Mouse (Mus musculus): ENCODE results near the gene Ccdc159. TPM values are rescaled to one million over a fixed set of nuclear protein-coding genes. Genes with fewer than 3 reads are reported as not detected.

The Ccdc159 gene
- total and polyA plus RNA-seq, 2 experiments from 2014 or later = 5.2 to 6.6 TPM

DNA sequence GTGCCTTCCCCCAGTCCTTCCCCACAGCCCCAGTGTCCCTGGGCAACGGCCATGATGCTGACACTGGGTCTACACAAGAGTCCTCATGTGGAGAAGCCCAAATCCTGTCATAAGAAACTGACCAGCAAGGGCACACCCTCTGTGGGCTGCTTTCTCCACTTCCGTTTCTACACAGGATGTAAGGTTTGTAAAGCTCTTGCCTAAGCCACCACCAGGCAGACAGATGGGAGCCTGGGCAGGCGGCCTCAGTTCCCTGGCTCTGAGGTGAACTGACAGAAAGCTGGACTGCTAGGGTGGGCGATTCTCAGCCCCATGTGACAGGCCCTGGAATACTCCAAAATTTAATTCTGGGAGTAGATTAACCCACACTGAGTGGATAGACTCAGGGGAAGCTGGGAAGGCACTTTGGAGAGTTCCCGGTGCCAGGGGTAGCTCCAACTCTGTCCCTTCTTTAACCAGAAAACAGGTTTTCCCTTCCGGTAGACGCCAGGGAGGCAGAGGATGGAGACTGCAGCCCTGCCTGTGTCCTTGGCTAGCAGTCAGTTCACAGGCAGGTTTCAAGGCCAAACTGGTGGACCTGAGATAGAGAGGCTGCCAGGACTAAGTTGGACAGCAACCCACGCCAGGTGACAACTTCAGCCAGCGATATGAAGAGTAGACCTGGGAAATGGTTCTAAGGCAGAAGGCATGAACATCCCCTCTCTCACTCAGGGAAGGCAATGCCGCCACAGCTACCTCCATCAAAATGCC, 17.6 kb upstream of the Ccdc159 start:
- no peak for DNase-seq (ENCODE audit: low spot score)
- 81% methylated on average over 10 of the region's 10 CpGs for WGBS
- H3K4me3 ChIP-seq (ENCODE audit: low read depth, low read length) = no peak overlapping the region
- H3K27me3 ChIP-seq (ENCODE audit: insufficient read depth, low read length) = no peaks in the 10 kb centered on the region
- no peak overlapping the region for H3K27ac ChIP-seq (ENCODE audit: low read depth, low read length)
- no peaks in the 10 kb centered on the region for H3K4me1 ChIP-seq (ENCODE audit: insufficient read depth, low read length)
- H3K9me3 ChIP-seq (ENCODE audit: low read length) = no peaks in the 10 kb centered on the region
- no peak overlapping the region for H3K9ac ChIP-seq (replicated peaks; ENCODE audit: low read length, poor library complexity, severe bottlenecking)
- H3K36me3 ChIP-seq (ENCODE audit: insufficient read depth, low read length) = peaks cover 20% of the 10 kb centered on the region
- TF ChIP-seq CTCF (IDR thresholded peaks at IDR 0.05) = no peak
- H3K4me2 ChIP-seq (ENCODE audit: low read depth, low read length, poor library complexity, severe bottlenecking) = no peak overlapping the region
- no peak for ATAC-seq (ENCODE audit: low FRiP score)

- TF ChIP-seq CTCF (IDR thresholded peaks at IDR 0.05) = no peak
- Histone ChIP-seq H3K9ac (replicated peaks; ENCODE audit: low read length, poor library complexity, severe bottlenecking) (peak overlapping the region; percentile 73; the same call in 1 of the 2 replicates), H3K27me3 (ENCODE audit: insufficient read depth, low read length) (no peaks in the 10 kb centered on the region), H3K9me3 (ENCODE audit: low read length) (no peaks in the 10 kb centered on the region), H3K36me3 (ENCODE audit: insufficient read depth, low read length) (0 out of 2 replicates have a peak, but pooled peaks cover 7% of the 10 kb centered on the region), H3K4me1 (ENCODE audit: insufficient read depth, low read length) (no peaks in the 10 kb centered on the region), H3K4me2 (ENCODE audit: low read depth, low read length, poor library complexity, severe bottlenecking) (peak overlapping the region; percentile 81), H3K4me3 (ENCODE audit: low read depth, low read length) (peak overlapping the region; percentile 68), H3K27ac (ENCODE audit: low read depth, low read length) (0 out of 2 replicates have a peak overlapping the region, but pooled peaks have one; percentile 27)
- WGBS = 64% methylated on average over 3 of the region's 3 CpGs
- DNase-seq (ENCODE audit: low spot score) (no peak), ATAC-seq (ENCODE audit: low FRiP score) (no peak)
Observed at GRCm38 (mm10) chr9:21916851-21917492, 10.3 kb upstream of the Ccdc159 start.

- DNase-seq (ENCODE audit: low spot score) (peak; percentile 41), ATAC-seq (ENCODE audit: low FRiP score) (peak; percentile 78)
Observed at GRCm38 (mm10) chr9:21917493-21918034, 9.7 kb upstream of the Ccdc159 start.

DNA sequence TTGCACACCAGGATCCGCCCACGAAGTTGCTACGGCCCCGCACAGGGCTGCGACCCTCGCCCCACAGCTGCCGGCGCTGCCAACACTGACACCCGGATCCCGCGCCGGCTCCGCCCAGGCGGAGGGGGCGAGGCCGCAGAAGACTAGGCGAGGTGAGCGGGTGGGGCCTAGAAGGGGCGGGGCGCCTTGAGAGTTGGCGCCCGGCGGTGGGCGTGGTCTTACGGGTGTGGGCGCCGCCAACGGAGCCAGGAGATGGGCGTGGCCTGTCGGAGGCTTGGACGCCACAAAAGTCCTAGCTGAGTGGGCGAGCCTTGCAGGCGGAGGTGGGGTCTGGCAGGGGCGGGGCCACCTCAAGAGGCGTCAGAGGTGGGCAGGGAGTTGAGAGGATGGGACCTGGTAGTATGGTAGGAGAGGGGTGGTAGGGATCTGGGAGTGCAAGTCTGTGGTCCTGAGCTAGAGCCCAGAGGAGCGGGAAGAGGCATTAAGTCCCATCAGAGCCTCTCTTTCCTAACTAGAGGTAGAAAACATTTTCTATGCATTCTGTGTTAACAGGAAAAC, 9.2 kb upstream of the Ccdc159 start, which contains the start of gene Rab3d:
TSS of gene Rab3d (minus strand) at position 158 of the 558 bp plus-strand sequence.
- TF ChIP-seq CTCF (IDR thresholded peaks at IDR 0.05) = no peak

More at GRCm38 (mm10) chr9:21917493-21918034, 9.7 kb upstream of the Ccdc159 start:
- no peaks in the 10 kb centered on the region for H3K9me3 ChIP-seq (ENCODE audit: low read length)
- peak overlapping the region; percentile 73 for H3K9ac ChIP-seq (replicated peaks; ENCODE audit: low read length, poor library complexity, severe bottlenecking)
- WGBS = 2% methylated on average over 35 of the region's 35 CpGs
- H3K4me2 ChIP-seq (ENCODE audit: low read depth, low read length, poor library complexity, severe bottlenecking) = peak overlapping the region; percentile 81
- H3K4me1 ChIP-seq (ENCODE audit: insufficient read depth, low read length) = no peaks in the 10 kb centered on the region
- 0 out of 2 replicates have a peak, but pooled peaks cover 7% of the 10 kb centered on the region for H3K36me3 ChIP-seq (ENCODE audit: insufficient read depth, low read length)
- H3K27ac ChIP-seq (ENCODE audit: low read depth, low read length) = peak overlapping the region; percentile 27
- no peak for TF ChIP-seq CTCF (IDR thresholded peaks at IDR 0.05)
- peak overlapping the region; percentile 68 for H3K4me3 ChIP-seq (ENCODE audit: low read depth, low read length)
- H3K27me3 ChIP-seq (ENCODE audit: insufficient read depth, low read length) = no peaks in the 10 kb centered on the region

DNA sequence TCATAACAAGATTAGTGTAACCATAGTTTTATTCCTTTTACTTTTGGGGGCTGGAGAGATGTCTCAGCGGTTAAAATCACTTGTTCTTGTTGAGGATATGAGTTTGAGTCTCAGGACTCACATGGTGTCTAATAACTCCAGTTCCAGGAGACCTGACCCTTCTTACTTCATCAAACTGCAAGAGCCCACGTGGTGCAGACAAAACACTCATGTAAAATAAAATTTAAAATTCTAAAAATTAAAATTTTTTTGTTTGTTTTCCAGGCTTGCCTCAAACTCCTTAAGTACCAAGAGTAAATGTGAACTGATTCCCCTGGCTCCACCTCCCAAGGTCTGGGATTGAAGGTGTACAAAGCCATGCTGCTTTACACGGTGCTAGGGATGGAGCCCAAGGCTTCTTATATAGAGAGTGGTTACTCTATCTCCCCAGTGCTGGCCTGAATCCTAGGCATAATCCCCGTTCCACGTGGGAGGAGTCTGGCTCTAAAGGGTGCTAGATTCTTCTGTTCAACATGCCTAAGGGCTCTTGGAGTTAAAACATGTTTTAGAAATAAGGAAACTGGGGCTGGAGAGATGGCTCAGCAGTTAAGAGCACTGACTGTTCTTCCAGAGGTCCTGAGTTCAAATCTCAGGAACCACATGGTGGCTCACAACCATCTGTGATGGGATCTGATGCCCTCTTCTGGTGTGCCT, 8.4 kb upstream of the Ccdc159 start:
- H3K27ac ChIP-seq (ENCODE audit: low read depth, low read length) = peak overlapping the region; percentile 26; the same call in 1 of the 2 replicates
- no peaks in the 10 kb centered on the region for H3K4me1 ChIP-seq (ENCODE audit: insufficient read depth, low read length)
- no peak for DNase-seq (ENCODE audit: low spot score)
- H3K4me2 ChIP-seq (ENCODE audit: low read depth, low read length, poor library complexity, severe bottlenecking) = peak overlapping the region; percentile 81
- no peak for ATAC-seq (ENCODE audit: low FRiP score)
- no peaks in the 10 kb centered on the region for H3K9me3 ChIP-seq (ENCODE audit: low read length)
- no peak overlapping the region for H3K9ac ChIP-seq (replicated peaks; ENCODE audit: low read length, poor library complexity, severe bottlenecking)
- WGBS = 21% methylated on average over 5 of the region's 5 CpGs
- H3K27me3 ChIP-seq (ENCODE audit: insufficient read depth, low read length) = no peaks in the 10 kb centered on the region
- 0 out of 2 replicates have a peak, but pooled peaks cover 7% of the 10 kb centered on the region for H3K36me3 ChIP-seq (ENCODE audit: insufficient read depth, low read length)
- H3K4me3 ChIP-seq (ENCODE audit: low read depth, low read length) = peak overlapping the region; percentile 68
- TF ChIP-seq CTCF (IDR thresholded peaks at IDR 0.05) = peak; percentile 8; the same call in 1 of the 2 replicates

More for the DNA sequence above, 9.2 kb upstream of the Ccdc159 start, which contains the start of gene Rab3d:
- Histone ChIP-seq H3K9me3 (ENCODE audit: low read length) (no peaks in the 10 kb centered on the region), H3K27ac (ENCODE audit: low read depth, low read length) (peak within 1 kb of the TSS; percentile 27), H3K36me3 (ENCODE audit: insufficient read depth, low read length) (0 out of 2 replicates have a peak, but pooled peaks cover 7% of the 10 kb centered on the region), H3K4me2 (ENCODE audit: low read depth, low read length, poor library complexity, severe bottlenecking) (peak within 1 kb of the TSS; percentile 81), H3K27me3 (ENCODE audit: insufficient read depth, low read length) (no peaks in the 10 kb centered on the region), H3K9ac (replicated peaks; ENCODE audit: low read length, poor library complexity, severe bottlenecking) (peak within 1 kb of the TSS; percentile 73), H3K4me3 (ENCODE audit: low read depth, low read length) (peak within 1 kb of the TSS; percentile 68), H3K4me1 (ENCODE audit: insufficient read depth, low read length) (no peaks in the 10 kb centered on the region)
- under 1% methylated on average over 36 of the region's 36 CpGs for WGBS
- peak; percentile 95 for DNase-seq (ENCODE audit: low spot score)
- peak; percentile 86 for ATAC-seq (ENCODE audit: low FRiP score)

Data from midbrain, postnatal 0 days (tissue).